ENCODE assay signal across 9 mouse cellular contexts in the genomic region with DNA sequence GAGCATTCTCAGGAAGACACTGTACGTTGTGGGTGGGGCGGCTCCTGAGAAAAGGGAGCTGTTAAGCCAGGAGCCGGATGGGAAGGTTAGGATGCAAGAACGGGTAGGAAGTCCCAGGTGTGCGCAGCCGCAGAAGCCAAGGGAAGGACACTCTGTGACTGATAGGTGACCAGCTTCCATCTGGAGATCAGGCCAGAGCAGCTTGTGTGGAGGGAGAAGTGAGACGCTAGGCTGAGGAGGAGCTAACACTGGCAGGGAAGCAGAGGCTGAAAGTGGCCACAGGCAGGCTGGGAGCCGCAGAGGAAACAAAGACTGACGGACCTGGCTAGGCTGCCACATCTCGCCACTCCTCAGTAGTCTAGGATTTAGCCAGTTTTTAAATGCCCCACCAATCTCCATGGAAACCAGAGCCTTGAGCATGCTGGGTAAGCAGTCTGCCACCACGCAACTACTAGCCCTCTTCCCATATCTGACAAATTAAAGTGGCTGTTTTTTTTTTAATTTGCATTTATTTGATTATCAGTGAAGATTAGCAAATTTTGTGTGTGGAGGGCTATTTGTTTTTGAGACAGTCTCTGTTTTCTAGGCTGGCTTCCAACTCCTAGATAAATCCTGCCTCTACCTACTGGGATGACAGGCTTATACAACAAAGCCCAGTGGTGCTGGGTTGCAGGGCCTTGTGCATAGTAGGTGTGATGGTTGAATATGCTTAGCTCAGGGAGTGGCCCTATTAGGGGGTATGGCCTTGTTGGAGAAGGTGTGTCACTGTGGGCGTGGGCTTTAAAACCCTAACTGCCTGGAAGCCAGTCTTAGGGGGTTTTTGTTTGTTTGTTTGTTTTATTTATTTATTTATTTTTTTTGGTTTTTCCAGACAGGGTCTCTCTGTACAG. TPM values are rescaled to one million over a fixed set of nuclear protein-coding genes. Genes with fewer than 3 reads are reported as not detected.
DNase-seq lines count a peak whose midpoint lies in the region.
"Had no signal": no experiment of that assay in that cellular context is flagged by ENCODE, and none has a peak within 500 bp of the region (broad histone marks: within the 10 kb centered on the region; RNA-seq: fewer than 3 reads in every experiment).

No protein-coding gene starts in this region.

- H3K27me3 ChIP-seq in heart, embryonic 10.5 days (ENCODE audit: insufficient read depth, poor library complexity, severe bottlenecking): no peaks in the 10 kb centered on the region
- no peaks in the 10 kb centered on the region; the same call in 1 of the 2 replicates for H3K27me3 ChIP-seq in hindbrain, embryonic 10.5 days (ENCODE audit: insufficient read depth, poor library complexity, severe bottlenecking)

- H3K9me3 ChIP-seq in heart, embryonic 10.5 days: no peaks in the 10 kb centered on the region
- H3K9me3 ChIP-seq in hindbrain, embryonic 10.5 days: no peaks in the 10 kb centered on the region

- 77% methylated on average over 12 of the region's 12 CpGs for WGBS in heart, embryonic 10.5 days
- whole genome bisulfite sequencing in hindbrain, embryonic 10.5 days: 65% methylated on average over 12 of the region's 12 CpGs

- H3K27ac ChIP-seq in heart, embryonic 10.5 days: no peak overlapping the region
- H3K27ac ChIP-seq in hindbrain, embryonic 10.5 days: peak overlapping the region; percentile 75

- peak; percentile 94 for DNase-seq in heart, adult 11 months
- no peak for DNase-seq in heart, embryonic 10.5 days (ENCODE audit: low spot score)
- peak; percentile 62 for DNase-seq in MEL-GATA-1-ER (ENCODE audit: extremely low read depth, low read depth)
- DNase-seq in hindbrain, embryonic 10.5 days (ENCODE audit: low spot score): no peak
- DNase-seq in lung, postnatal 25 days (ENCODE audit: low spot score): peak; percentile 22
- DNase-seq in right cerebral cortex, postnatal 4 days: peak; percentile 23
- DNase-seq in gastrocnemius, postnatal 36 days: no peak
- DNase-seq in ovary, postnatal 14 days (ENCODE audit: low spot score): no peak

- intact Hi-C loops in gastrocnemius, postnatal 36 days (cut with DNase I): loop anchor here (5.0 kb wide), 1 partner anchor 38 kb away; no protein-coding TSS in a partner anchor

- H3K36me3 ChIP-seq in heart, embryonic 10.5 days: no peaks in the 10 kb centered on the region
- no peaks in the 10 kb centered on the region for H3K36me3 ChIP-seq in hindbrain, embryonic 10.5 days

- no peak overlapping the region for H3K4me3 ChIP-seq in heart, embryonic 10.5 days
- H3K4me3 ChIP-seq in hindbrain, embryonic 10.5 days: no peak overlapping the region

- peaks cover 36% of the 10 kb centered on the region for H3K4me1 ChIP-seq in heart, embryonic 10.5 days
- H3K4me1 ChIP-seq in hindbrain, embryonic 10.5 days (replicated peaks): peaks cover 33% of the 10 kb centered on the region

RNA-seq across cellular contexts. Expression of gene Spocd1, which starts 44.8 kb away (rescaled TPM):
- 0.46 and 0.59 TPM in 2 replicates for polyA plus RNA-seq in heart, embryonic 10.5 days (2016; fragmentation: Nextera tagmentation; extraction: Ambion mirVana)
- polyA plus RNA-seq in hindbrain, embryonic 10.5 days (2016; fragmentation: Nextera tagmentation; extraction: Ambion mirVana): 0.05 TPM in 1 of 2 replicates, not detected in the other
- total RNA-seq in gastrocnemius, postnatal 36 days (2021): not detected
- total RNA-seq: liver, adult 2 months had no signal
- polyA plus RNA-seq: liver, adult 2 months had no signal

Comparison
In these comparisons a context has a peak if more than half of its experiments do, and no peak if none do; other contexts are left out.
1. DNase-seq: peak in heart, adult 11 months (single experiment), MEL-GATA-1-ER (single experiment), lung, postnatal 25 days (single experiment) and right cerebral cortex, postnatal 4 days (single experiment); none in heart, embryonic 10.5 days (single experiment), hindbrain, embryonic 10.5 days (single experiment), gastrocnemius, postnatal 36 days (0 of 2) and ovary, postnatal 14 days (single experiment).